Mouse (Mus musculus) heart, postnatal 10 days (tissue): Measurements from ENCODE around the gene Kcnn1. TPM values are rescaled to one million over a fixed set of nuclear protein-coding genes. Genes with fewer than 3 reads are reported as not detected.
A peak's percentile ranks its signal among the peaks of the same experiment; 100 is the strongest.

ENCODE experiments used
- DNase-seq, 2 experiments: peaks; one replicate each; pipeline ENCODE4 v3.0.0; 2021
- intact Hi-C: fragments of 180-260 bp; cut with DNase I; formaldehyde crosslinking; loops from one replicate; pipeline ENCODE4 v1.15.1; 2025
- total RNA-seq, 2 experiments: library from RNA; stranded (reverse); gene quantifications; 2 replicates each; pipeline ENCODE4 v1.2.3; 2021

Kcnn1 gene
- total RNA-seq, 2 experiments from 2014 or later = 3.1 to 3.7 TPM

- DNase-seq = no peak
- intact Hi-C loops = no loop called here
Observed at GRCm38 (mm10) chr8:70845108-70845507, 17.9 kb downstream of the Kcnn1 start.

GRCm38 (mm10) chr8:70844523-70844922 is 18.5 kb downstream of the Kcnn1 start:
- DNase-seq = peak; percentile 91 to 96
- intact Hi-C loops = loop anchor here (1.0 to 5.0 kb wide), 2 partner anchors 25 to 82 kb away; partner anchors contain the start of gene Mpv17l2

- intact Hi-C loops = loop anchor here (1.0 to 5.0 kb wide), 2 partner anchors 25 to 82 kb away; partner anchors contain the start of gene Mpv17l2
Observed at GRCm38 (mm10) chr8:70843941-70844340, 19.1 kb downstream of the Kcnn1 start.

GRCm38 (mm10) chr8:70843214-70843773 is 19.8 kb downstream of the Kcnn1 start:
- DNase-seq = no peak
- intact Hi-C loops = loop anchor here (5.0 kb wide), 1 partner anchor 81 kb away; the partner anchor contains the start of gene Mpv17l2

More at GRCm38 (mm10) chr8:70843941-70844340, 19.1 kb downstream of the Kcnn1 start:
- DNase-seq = no peak

- DNase-seq = no peak
- intact Hi-C loops = loop anchor here (5.0 kb wide), 1 partner anchor 80 kb away; the partner anchor contains the start of gene Mpv17l2
Observed at GRCm38 (mm10) chr8:70842484-70842883, 20.6 kb downstream of the Kcnn1 start.

- DNase-seq = peak; percentile 93 to 96
- intact Hi-C loops = loop anchor here (1.0 to 5.0 kb wide), 3 partner anchors 20 to 121 kb away; partner anchors contain the start of gene Mpv17l2
Observed at GRCm38 (mm10) chr8:70841147-70842072, 21.6 kb downstream of the Kcnn1 start.

GRCm38 (mm10) chr8:70840590-70840989 is 22.5 kb downstream of the Kcnn1 start:
- no peak for DNase-seq
- intact Hi-C loops = loop anchor here (5.0 kb wide), 1 partner anchor 78 kb away; the partner anchor contains the start of gene Mpv17l2

- DNase-seq = peak; percentile 99
- intact Hi-C loops = loop anchor here (5.0 kb wide), 1 partner anchor 77 kb away; the partner anchor contains the start of gene Mpv17l2
Observed at GRCm38 (mm10) chr8:70839408-70840351, 23.4 kb downstream of the Kcnn1 start, which contains the start of gene Arrdc2. Arrdc2 (minus strand) TSS chr8:70839720.

- DNase-seq = no peak
- intact Hi-C loops = no loop called here
Observed at GRCm38 (mm10) chr8:70838654-70839407, 24.2 kb downstream of the Kcnn1 start.

- no peak for DNase-seq
- intact Hi-C loops = no loop called here
Observed at GRCm38 (mm10) chr8:70836666-70837065, 26.4 kb downstream of the Kcnn1 start.

- no peak for DNase-seq
- intact Hi-C loops = no loop called here
Observed at GRCm38 (mm10) chr8:70834071-70834470, 29.0 kb downstream of the Kcnn1 start.

GRCm38 (mm10) chr8:70833520-70833919 is 29.5 kb downstream of the Kcnn1 start:
- intact Hi-C loops = no loop called here
- DNase-seq = peak; percentile 91 to 92

- DNase-seq = peak; percentile 46 to 60
- intact Hi-C loops = no loop called here
Observed at GRCm38 (mm10) chr8:70833018-70833482, 30.0 kb downstream of the Kcnn1 start.

- no peak for DNase-seq
Observed at GRCm38 (mm10) chr8:70832371-70832770, 30.7 kb downstream of the Kcnn1 start.

GRCm38 (mm10) chr8:70831517-70831916 is 31.5 kb downstream of the Kcnn1 start:
- no peak for DNase-seq
- intact Hi-C loops = no loop called here

More at GRCm38 (mm10) chr8:70832371-70832770, 30.7 kb downstream of the Kcnn1 start:
- intact Hi-C loops = no loop called here

- no peak for DNase-seq
- intact Hi-C loops = no loop called here
Observed at GRCm38 (mm10) chr8:70827796-70828195, 35.3 kb downstream of the Kcnn1 start.

- no peak for DNase-seq
- intact Hi-C loops = no loop called here
Observed at GRCm38 (mm10) chr8:70827010-70827409, 36.0 kb downstream of the Kcnn1 start.

- no peak for DNase-seq
- intact Hi-C loops = no loop called here
Observed at GRCm38 (mm10) chr8:70825816-70826215, 37.2 kb downstream of the Kcnn1 start.

- no peak for DNase-seq
- intact Hi-C loops = loop anchor here (5.0 kb wide), 1 partner anchor 102 kb away; the partner anchor contains the start of gene Pde4c
Observed at GRCm38 (mm10) chr8:70823802-70824201, 39.3 kb downstream of the Kcnn1 start.
